Mouse (Mus musculus) kidney, postnatal 0 days (tissue): ENCODE data around the gene Gm13889. TPM values are rescaled to one million over a fixed set of nuclear protein-coding genes. Genes with fewer than 3 reads are reported as not detected.

Source experiments
- ATAC-seq: fragments of 200-750 bp; cut with Nextera tagmentation; replicated peaks from 2 replicates; pipeline ENCODE4 v1.8.0; 2017; ENCODE audit warnings: low read depth, moderate number of reproducible peaks, moderate TSS enrichment, moderate library complexity; ENCODE audit not compliant: low FRiP score
- DNase-seq: peaks from one replicate; pipeline ENCODE4 v3.0.0-alpha.2; 2016; ENCODE audit warnings: low spot score
- H3K27ac ChIP-seq: fragments of 300-500 bp; sonication (generic); 2 replicates; pipeline ENCODE4 v1.5.1; 2014; ENCODE audit warnings: mild to moderate bottlenecking
- H3K27me3 ChIP-seq: fragments of 300-500 bp; sonication (generic); 2 replicates; pipeline ENCODE4 v1.6.1; 2014; ENCODE audit warnings: low read length, mixed read lengths; ENCODE audit not compliant: insufficient read depth
- H3K36me3 ChIP-seq: fragments of 300-500 bp; sonication (generic); 2 replicates; pipeline ENCODE4 v1.6.1; 2014; ENCODE audit warnings: low read length, mixed read lengths; ENCODE audit not compliant: insufficient read depth
- H3K4me1 ChIP-seq: fragments of 300-500 bp; sonication (generic); replicated peaks from 2 replicates; pipeline ENCODE4 v1.6.1; 2014; ENCODE audit warnings: antibody characterized with exemption, low read length, mixed read lengths; ENCODE audit not compliant: insufficient read depth
- H3K4me2 ChIP-seq: fragments of 300-500 bp; sonication (generic); 2 replicates; pipeline ENCODE4 v1.6.1; 2014; ENCODE audit warnings: mild to moderate bottlenecking, low read length, moderate library complexity, mixed read lengths
- H3K4me3 ChIP-seq: fragments of 300-500 bp; sonication (generic); replicated peaks from 2 replicates; pipeline ENCODE4 v1.5.1; 2014; ENCODE audit warnings: low read depth, low read length
- H3K9ac ChIP-seq: fragments of 300-500 bp; sonication (generic); 2 replicates; pipeline ENCODE4 v1.6.1; 2014; ENCODE audit warnings: low read depth, low read length
- H3K9me3 ChIP-seq: fragments of 300-500 bp; sonication (generic); replicated peaks from 2 replicates; pipeline ENCODE4 v1.6.1; 2016; ENCODE audit warnings: low read length, inconsistent platforms, mixed read lengths
- CTCF ChIP-seq: IDR thresholded peaks from 2 replicates; pipeline ENCODE4 v1.5.1; 2016; ENCODE audit warnings: antibody characterized with exemption, low read depth, mild to moderate bottlenecking, moderate library complexity
- WGBS: fragments of 180-500 bp; shearing (Covaris S2); extraction: QIAGEN DNeasy Blood & Tissue Kit; methylation state at CpG from one replicate; pipeline ENCODE4 v1.1.7; 2014; 5-methylcytosine and 5-hydroxymethylcytosine counted together
- polyA plus RNA-seq: library from polyadenylated mRNA; unstranded; fragments of >200 nt; fragmentation: Nextera tagmentation; extraction: Ambion mirVana; gene quantifications from 2 replicates; pipeline ENCODE4 v1.2.1, GENCODE M21; 2015

Gene Gm13889
- polyA plus RNA-seq, 1 experiment from 2014 or later = 24.8 TPM

GRCm38 (mm10) chr2:93976436-93977252 lies 19.6 kb upstream of the Gm13889 start:
- DNase-seq (peak; percentile 74), ATAC-seq (peak; percentile 74)
- H3K27me3 ChIP-seq = no peaks in the 10 kb centered on the region; the same call in 1 of the 2 replicates
- H3K9me3 ChIP-seq = no peaks in the 10 kb centered on the region
- peak overlapping the region; percentile 26 for H3K4me3 ChIP-seq
- H3K27ac ChIP-seq = peak overlapping the region; percentile 31; the same call in 1 of the 2 replicates
- H3K9ac ChIP-seq = peak overlapping the region; percentile 52; the same call in 1 of the 2 replicates
- H3K4me1 ChIP-seq = peaks cover 11% of the 10 kb centered on the region
- 0 out of 2 replicates have a peak, but pooled peaks cover 13% of the 10 kb centered on the region for H3K36me3 ChIP-seq
- 2% methylated on average over 37 of the region's 37 CpGs for WGBS
- TF ChIP-seq CTCF = peak; percentile 55
- H3K4me2 ChIP-seq = peak overlapping the region; percentile 74

- Histone ChIP-seq H3K4me1 (peaks cover 11% of the 10 kb centered on the region), H3K36me3 (0 out of 2 replicates have a peak, but pooled peaks cover 9% of the 10 kb centered on the region), H3K9me3 (no peaks in the 10 kb centered on the region), H3K9ac (peak overlapping the region; percentile 52; the same call in 1 of the 2 replicates), H3K27me3 (no peaks in the 10 kb centered on the region; the same call in 1 of the 2 replicates), H3K4me2 (peak overlapping the region; percentile 74), H3K4me3 (peak overlapping the region; percentile 26; the same call in 1 of the 2 replicates), H3K27ac (peak overlapping the region; percentile 15; the same call in 1 of the 2 replicates)
- WGBS = 26% methylated on average over 21 of the region's 21 CpGs
- no peak for DNase-seq
- ATAC-seq = peak; percentile 29; the same call in 1 of the 2 replicates
- TF ChIP-seq CTCF = no peak
Measured at GRCm38 (mm10) chr2:93975526-93976435, 18.8 kb upstream of the Gm13889 start.

- no peak overlapping the region for H3K4me2 ChIP-seq
- peaks cover 11% of the 10 kb centered on the region for H3K4me1 ChIP-seq
- H3K9me3 ChIP-seq = no peaks in the 10 kb centered on the region
- no peak overlapping the region for H3K9ac ChIP-seq
- no peaks in the 10 kb centered on the region; the same call in 1 of the 2 replicates for H3K27me3 ChIP-seq
- 53% methylated on average over 7 of the region's 7 CpGs for WGBS
- no peak for ATAC-seq
- H3K4me3 ChIP-seq = no peak overlapping the region
- 0 out of 2 replicates have a peak, but pooled peaks cover 4% of the 10 kb centered on the region for H3K36me3 ChIP-seq
- DNase-seq = no peak
- TF ChIP-seq CTCF = no peak
- no peak overlapping the region for H3K27ac ChIP-seq
Measured at GRCm38 (mm10) chr2:93975041-93975440, 18.0 kb upstream of the Gm13889 start.

DNA sequence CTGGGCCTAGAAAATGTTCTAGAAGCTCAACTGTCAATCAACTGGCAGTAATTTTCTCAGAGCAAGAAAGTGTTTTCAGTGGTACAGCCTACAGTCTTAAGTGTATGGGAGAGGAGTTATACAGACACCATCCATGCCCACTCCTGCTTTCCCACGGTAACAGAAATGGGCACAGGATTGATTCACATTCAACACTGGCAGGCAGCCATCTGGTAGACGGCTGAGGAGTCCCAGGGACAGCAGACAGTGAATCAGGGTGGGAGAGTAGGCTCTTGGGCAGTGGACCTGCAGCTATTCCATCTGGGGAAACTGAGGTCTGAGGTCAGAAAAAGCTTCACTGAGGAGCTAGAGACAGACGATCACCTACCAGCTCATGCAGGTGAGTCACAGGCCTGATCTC lies 14.6 kb upstream of the Gm13889 start:
- no peak overlapping the region for H3K4me2 ChIP-seq
- H3K9me3 ChIP-seq = no peaks in the 10 kb centered on the region
- H3K4me3 ChIP-seq = no peak overlapping the region
- no peak for DNase-seq
- peaks cover 4% of the 10 kb centered on the region for H3K4me1 ChIP-seq
- no peak for ATAC-seq
- no peaks in the 10 kb centered on the region for H3K36me3 ChIP-seq
- 84% methylated on average over 3 of the region's 3 CpGs for WGBS
- TF ChIP-seq CTCF = no peak
- no peak overlapping the region for H3K27ac ChIP-seq
- H3K27me3 ChIP-seq = no peaks in the 10 kb centered on the region; the same call in 1 of the 2 replicates
- H3K9ac ChIP-seq = no peak overlapping the region

DNA sequence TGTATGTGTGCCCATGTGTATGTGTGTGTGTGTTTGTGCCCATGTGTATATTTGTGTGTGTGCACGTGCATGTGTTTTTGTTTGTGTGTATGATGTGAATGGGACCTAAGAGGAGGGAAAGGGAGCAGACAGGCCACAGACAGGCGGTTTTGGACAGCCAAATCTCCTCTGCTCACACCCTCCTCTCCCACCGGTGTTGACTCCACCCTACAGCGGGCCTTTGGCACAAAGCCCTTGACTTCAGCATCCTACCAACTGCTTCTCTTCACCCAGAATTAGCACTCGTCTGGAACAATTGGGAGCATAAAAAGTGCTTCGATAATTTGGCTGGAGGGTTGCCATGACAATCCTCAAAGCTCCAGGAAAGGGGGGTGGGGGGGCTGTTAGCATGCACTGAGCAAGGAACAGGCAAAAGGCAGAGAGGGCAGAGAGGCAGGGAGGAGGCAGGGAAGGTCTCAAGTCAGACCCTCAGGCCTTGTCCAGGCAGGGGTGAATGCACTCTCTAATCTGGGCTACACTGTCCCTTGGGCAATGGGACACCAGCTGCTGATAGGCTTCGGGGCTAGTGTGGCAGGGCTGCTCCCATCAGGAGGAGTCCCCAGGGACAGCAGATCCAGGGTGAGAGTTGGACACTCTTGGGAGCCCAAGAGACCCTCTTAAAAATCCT lies 7.6 kb upstream of the Gm13889 start:
- DNase-seq (no peak), ATAC-seq (no peak)
- Histone ChIP-seq H3K9ac (no peak overlapping the region), H3K9me3 (no peaks in the 10 kb centered on the region), H3K27ac (no peak overlapping the region), H3K4me2 (no peak overlapping the region), H3K36me3 (no peaks in the 10 kb centered on the region), H3K4me1 (no peaks in the 10 kb centered on the region), H3K27me3 (no peaks in the 10 kb centered on the region), H3K4me3 (no peak overlapping the region)
- WGBS = 55% methylated on average over 7 of the region's 7 CpGs
- no peak for TF ChIP-seq CTCF
